ENCODE assay signal across 9 mouse cellular contexts in the genomic region with DNA sequence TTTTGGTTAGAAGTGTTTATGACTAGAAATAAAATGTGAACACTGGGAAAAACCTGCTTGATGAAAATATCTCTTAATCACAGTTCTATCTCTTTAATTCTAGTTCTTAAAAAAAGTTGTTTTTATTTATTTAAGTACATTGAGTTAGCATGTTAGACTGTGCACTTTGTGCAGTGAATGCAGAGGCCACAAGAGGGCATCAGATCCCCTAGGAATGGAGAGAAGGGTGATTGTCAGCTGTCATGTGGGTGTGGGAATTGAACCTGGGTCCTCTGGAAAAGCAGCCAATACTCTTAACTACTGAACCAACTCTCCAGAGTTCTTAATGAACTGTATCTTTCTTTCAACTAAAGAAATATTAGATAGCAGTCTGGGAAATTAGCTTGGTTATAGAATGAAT. TPM values are rescaled to one million over a fixed set of nuclear protein-coding genes. Genes with fewer than 3 reads are reported as not detected.
DNase-seq lines count a peak whose midpoint lies in the region; ATAC-seq and TF ChIP-seq lines count a peak whose summit lies in the region.
"Had no signal": no experiment of that assay in that cellular context is flagged by ENCODE, and none has a peak within 500 bp of the region (broad histone marks: within the 10 kb centered on the region; RNA-seq: fewer than 3 reads in every experiment).

No protein-coding gene starts in this region.

- TF ChIP-seq CTCF in gastrocnemius, adult 2 months (IDR thresholded peaks at IDR 0.05): peak; percentile 69

- intact Hi-C loops in gastrocnemius, adult 2 months (cut with DNase I): no loop called here

- peak; percentile 58; the same call in 1 of the 2 replicates for ATAC-seq in neutrophil, adult 5-6 weeks (ENCODE audit: extremely low read depth, insufficient number of reproducible peaks, low FRiP score, poor library complexity, severe bottlenecking)

- DNase-seq in gastrocnemius, adult 2 months: peak; percentile 28
- no peak for DNase-seq in gastrocnemius, postnatal 10 days
- peak; percentile 67 to 71 for DNase-seq in B cell, adult 2 months
- peak; percentile 27 for DNase-seq in brain, adult 2 months (ENCODE audit: low read depth, low spot score)
- DNase-seq in yolk sac, embryonic 10.5 days (ENCODE audit: low spot score): no peak
- DNase-seq in urinary bladder, postnatal 25 days (ENCODE audit: low spot score): no peak
- no peak for DNase-seq in cerebellum, adult 11 months

- H3K4me3 ChIP-seq in gastrocnemius, adult 2 months: no peak overlapping the region
- H3K4me3 ChIP-seq: neural tube, embryonic 12.5 days had no signal

- no peak overlapping the region for H3K27ac ChIP-seq in gastrocnemius, adult 2 months
- H3K27ac ChIP-seq: neural tube, embryonic 12.5 days had no signal

RNA-seq across cellular contexts. Expression of a gene that starts 29.6 kb away (rescaled TPM):
- 100 to 1,000 TPM in 1 of 2 experiments, 10 to 100 TPM in 1; 86.7 to 101 TPM for total RNA-seq in gastrocnemius, adult 2 months (2021)
- 100 to 1,000 TPM; 126 to 130 TPM for total RNA-seq in gastrocnemius, postnatal 10 days (2021)
- total RNA-seq in neutrophil, adult 5-6 weeks (2017): 146 and 151 TPM in 2 replicates

Comparison
In these comparisons a context has a peak if more than half of its experiments do, and no peak if none do; other contexts are left out.
1. DNase-seq: peak in gastrocnemius, adult 2 months (single experiment), B cell, adult 2 months (2 of 2) and brain, adult 2 months (single experiment); none in gastrocnemius, postnatal 10 days (single experiment), yolk sac, embryonic 10.5 days (single experiment), urinary bladder, postnatal 25 days (single experiment) and cerebellum, adult 11 months (single experiment).